Mouse (Mus musculus): ENCODE measurements at regions not wholly inside any gene's neighbourhood (a gene's known extent, or its start where the extent isn't known, plus 50 kb on each side); places are given as distances from the start of the nearest gene placed in this dataset.

- TF ChIP-seq CTCF (IDR thresholded peaks at IDR 0.05; ENCODE audit: low read depth) (no peak), EP300 (IDR thresholded peaks at IDR 0.05; ENCODE audit: low read depth) (no peak)
These were observed 205.7 kb upstream of the Kbtbd8 start for GRCm38 (mm10) chr6:94911374-94911773.
